Mouse (Mus musculus) testis, adult 2 months (tissue): ENCODE data around the gene Cdc42bpa.

Experiments
- CTCF ChIP-seq: fragments of 200-500 bp; IDR thresholded peaks from 2 replicates; pipeline ENCODE4 v1.5.1; 2012; ENCODE audit warnings: low read depth, mild to moderate bottlenecking, inconsistent platforms, low read length, moderate library complexity; ENCODE audit not compliant: control insufficient read depth, insufficient read depth, insufficient replicate concordance
- POLR2A ChIP-seq: fragments of 200-500 bp; IDR thresholded peaks from 2 replicates; pipeline ENCODE4 v1.6.1; 2012; ENCODE audit warnings: low read depth, mild to moderate bottlenecking, inconsistent platforms, low read length, moderate library complexity; ENCODE audit not compliant: control insufficient read depth

DNA sequence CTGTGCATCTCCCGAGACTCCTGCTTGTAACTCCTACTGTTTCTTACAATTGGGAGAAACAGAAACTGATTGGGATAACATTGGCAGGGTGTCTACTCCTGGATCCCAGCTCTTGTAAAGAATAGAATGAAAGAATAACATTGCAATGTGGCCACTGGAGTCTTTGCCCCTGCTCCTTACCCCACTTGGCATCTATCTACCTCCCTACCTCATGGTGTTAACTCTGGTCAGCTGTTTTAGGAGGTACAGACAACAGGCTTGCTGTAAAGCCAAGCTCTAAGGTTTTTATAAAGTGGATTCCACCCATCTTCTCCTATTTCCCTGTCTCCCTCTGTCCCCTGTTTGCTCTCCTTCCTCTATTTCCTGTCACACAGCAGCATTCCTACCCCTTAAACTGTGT, 21.9 kb downstream of the Cdc42bpa start:
- TF ChIP-seq CTCF (no peak), POLR2A (no peak)
